Mouse (Mus musculus) hindbrain, embryonic 14.5 days (tissue): ENCODE results near the gene Plcxd1. TPM values are rescaled to one million over a fixed set of nuclear protein-coding genes. Genes with fewer than 3 reads are reported as not detected.

Experiments used
- ATAC-seq: fragments of 200-750 bp; cut with Nextera tagmentation; 2 replicates; pipeline ENCODE4 v1.8.0; 2017; ENCODE audit warnings: moderate number of reproducible peaks, mild to moderate bottlenecking, moderate TSS enrichment, moderate library complexity; ENCODE audit not compliant: low FRiP score
- DNase-seq: peaks from one replicate; pipeline ENCODE4 v3.0.0-alpha.2; 2015; ENCODE audit warnings: low spot score
- H3K27ac ChIP-seq: fragments of 300-500 bp; sonication (generic); 2 replicates; pipeline ENCODE4 v1.5.1; 2014; ENCODE audit warnings: mild to moderate bottlenecking, moderate library complexity
- H3K27me3 ChIP-seq: fragments of 300-500 bp; sonication (generic); 2 replicates; pipeline ENCODE4 v1.6.1; 2014; ENCODE audit warnings: mild to moderate bottlenecking, low read length, mixed read lengths; ENCODE audit not compliant: control insufficient read depth, insufficient read depth
- H3K36me3 ChIP-seq: fragments of 300-500 bp; sonication (generic); replicated peaks from 2 replicates; pipeline ENCODE4 v1.6.1; 2014; ENCODE audit not compliant: control insufficient read depth, insufficient read depth
- H3K4me1 ChIP-seq: fragments of 300-500 bp; sonication (generic); replicated peaks from 2 replicates; pipeline ENCODE4 v1.6.1; 2014; ENCODE audit warnings: antibody characterized with exemption, low read length, mixed read lengths; ENCODE audit not compliant: control insufficient read depth, insufficient read depth
- H3K4me2 ChIP-seq: fragments of 300-500 bp; sonication (generic); replicated peaks from 2 replicates; pipeline ENCODE4 v1.6.1; 2014; ENCODE audit warnings: mild to moderate bottlenecking, moderate library complexity
- H3K4me3 ChIP-seq: fragments of 300-500 bp; sonication (generic); replicated peaks from 2 replicates; pipeline ENCODE4 v1.5.1; 2014; ENCODE audit warnings: mild to moderate bottlenecking, low read length
- H3K9ac ChIP-seq: fragments of 300-500 bp; sonication (generic); 2 replicates; pipeline ENCODE4 v1.6.1; 2014
- H3K9me3 ChIP-seq: fragments of 300-500 bp; sonication (generic); 2 replicates; pipeline ENCODE4 v1.6.1; 2016; ENCODE audit warnings: low read length; ENCODE audit not compliant: control insufficient read depth
- WGBS: fragments of 180-500 bp; shearing (Covaris S2); extraction: QIAGEN DNeasy Blood & Tissue Kit; methylation state at CpG from one replicate; pipeline ENCODE4 v1.1.7; 2014; 5-methylcytosine and 5-hydroxymethylcytosine counted together
- polyA plus RNA-seq: library from polyadenylated mRNA; unstranded; fragments of >200 nt; fragmentation: Nextera tagmentation; extraction: Ambion mirVana; gene quantifications from 2 replicates; pipeline ENCODE4 v1.2.1, GENCODE M21; 2014

The Plcxd1 gene
- polyA plus RNA-seq, 1 experiment from 2014 or later: 1.7 TPM

- Histone ChIP-seq H3K4me1 (peaks cover 10% of the 10 kb centered on the region), H3K9ac (no peak overlapping the region), H3K36me3 (peaks cover 63% of the 10 kb centered on the region), H3K27me3 (no peaks in the 10 kb centered on the region), H3K4me3 (no peak overlapping the region), H3K27ac (no peak overlapping the region), H3K4me2 (no peak overlapping the region), H3K9me3 (no peaks in the 10 kb centered on the region)
- DNase-seq (no peak), ATAC-seq (no peak)
- WGBS: 96% methylated on average over 7 of the region's 7 CpGs
These were observed 40.7 kb downstream of the Plcxd1 start for GRCm38 (mm10) chr5:110140424-110140823.

DNA sequence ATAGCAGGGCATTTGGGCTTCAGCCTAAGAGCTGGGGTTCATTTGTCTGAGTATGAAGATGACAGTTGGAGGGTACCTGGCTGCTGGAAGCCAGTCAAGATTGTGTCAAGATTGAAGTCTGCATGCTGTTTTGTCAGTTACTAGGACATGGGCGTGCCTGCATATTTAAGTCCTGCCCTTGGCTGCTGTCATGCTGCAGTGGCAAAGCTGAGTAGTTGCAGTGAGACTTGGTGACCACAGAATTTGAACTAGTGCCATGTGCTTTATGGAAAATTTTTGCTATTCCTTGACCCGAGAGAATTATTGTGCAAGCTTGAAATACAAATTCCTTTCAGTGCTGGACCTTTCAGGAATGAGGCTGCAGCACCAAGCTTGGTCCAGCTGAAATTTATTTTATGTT lies 42.5 kb downstream of the Plcxd1 start:
- ATAC-seq: no peak
- H3K9me3 ChIP-seq: no peaks in the 10 kb centered on the region
- H3K9ac ChIP-seq: no peak overlapping the region
- no peaks in the 10 kb centered on the region for H3K27me3 ChIP-seq
- H3K27ac ChIP-seq: no peak overlapping the region
- H3K4me1 ChIP-seq: peaks cover 1% of the 10 kb centered on the region; the same call in 1 of the 2 replicates
- H3K4me3 ChIP-seq: no peak overlapping the region
- H3K36me3 ChIP-seq: peaks cover 81% of the 10 kb centered on the region
- DNase-seq: no peak
- WGBS: 86% methylated on average over 2 of the region's 2 CpGs
- no peak overlapping the region for H3K4me2 ChIP-seq

DNA sequence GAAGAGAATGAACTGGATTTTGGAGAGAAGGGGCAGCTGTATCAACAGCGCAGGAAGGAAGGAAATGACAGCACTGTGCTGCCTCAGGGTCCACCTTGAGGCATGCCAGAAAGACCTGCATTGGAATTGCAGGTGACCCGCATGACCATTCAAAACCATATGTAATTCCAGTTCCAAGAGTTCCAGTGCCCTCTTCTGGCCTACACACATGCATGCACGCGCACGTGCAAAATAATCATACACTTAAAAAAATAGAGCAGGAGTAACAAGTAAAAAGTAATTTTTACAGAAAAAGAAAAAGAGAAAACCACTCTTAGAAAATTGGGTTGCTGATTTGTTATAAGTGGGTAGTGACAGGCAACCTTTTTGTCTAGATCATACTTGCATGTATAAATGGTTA lies 43.2 kb downstream of the Plcxd1 start:
- Histone ChIP-seq H3K27ac (no peak overlapping the region), H3K4me2 (no peak overlapping the region), H3K4me1 (no peaks in the 10 kb centered on the region), H3K27me3 (no peaks in the 10 kb centered on the region), H3K36me3 (peaks cover 88% of the 10 kb centered on the region), H3K9ac (no peak overlapping the region), H3K4me3 (no peak overlapping the region), H3K9me3 (no peaks in the 10 kb centered on the region)
- no peak for DNase-seq
- ATAC-seq: no peak
- WGBS: 94% methylated on average over 5 of the region's 5 CpGs

Other genes starting within 250 kb of the Plcxd1 start
- gene Gm15446, start 176.6 kb upstream of the Plcxd1 start, polyA plus RNA-seq: 0.23 and 0.74 TPM in 2 replicates
- gene Zfp932, start 103.4 kb upstream of the Plcxd1 start, polyA plus RNA-seq: 21.4 and 23.4 TPM in 2 replicates
- gene Gm17655, start 27.5 kb upstream of the Plcxd1 start, polyA plus RNA-seq: 3.9 and 5.5 TPM in 2 replicates
- 0.46 and 0.47 TPM in 2 replicates for gene Gm35315, start 5.5 kb upstream of the Plcxd1 start, polyA plus RNA-seq
- 53.1 and 55.9 TPM in 2 replicates for gene Gtpbp6, start 8.2 kb downstream of the Plcxd1 start, polyA plus RNA-seq
- gene Zfp605, start 10.1 kb downstream of the Plcxd1 start, polyA plus RNA-seq: 11.6 and 14.6 TPM in 2 replicates
- 86.9 and 88.2 TPM in 2 replicates for gene Chfr, start 35.9 kb downstream of the Plcxd1 start, polyA plus RNA-seq
- gene Golga3, start 76.7 kb downstream of the Plcxd1 start, polyA plus RNA-seq: 28.2 and 30.6 TPM in 2 replicates
- gene Ankle2, start 131.0 kb downstream of the Plcxd1 start, polyA plus RNA-seq: 26.1 and 27.8 TPM in 2 replicates
- 108 and 109 TPM in 2 replicates for gene Pgam5, start 169.9 kb downstream of the Plcxd1 start, polyA plus RNA-seq
- 8.8 and 9.2 TPM in 2 replicates for gene Pxmp2, start 186.2 kb downstream of the Plcxd1 start, polyA plus RNA-seq
- 8.2 and 9.8 TPM in 2 replicates for gene Pole, start 186.3 kb downstream of the Plcxd1 start, polyA plus RNA-seq
- gene P2rx2, start 243.2 kb downstream of the Plcxd1 start, polyA plus RNA-seq: 9.9 and 12.2 TPM in 2 replicates
- not detected in 2 replicates for gene Lrcol1, start 244.8 kb downstream of the Plcxd1 start, polyA plus RNA-seq